Mouse (Mus musculus) C2C12 (cell line): ENCODE results near the gene Frem3.

Experiments used
- CTCF ChIP-seq: IDR thresholded peaks from one replicate; pipeline ENCODE4 v1.5.1; 2011; ENCODE audit not compliant: control insufficient read depth, insufficient read depth, insufficient read length
- MAX ChIP-seq: IDR thresholded peaks from one replicate; pipeline ENCODE4 v1.6.1; 2011; ENCODE audit warnings: mild to moderate bottlenecking, control low read depth

- TF ChIP-seq MAX (no peak), CTCF (no peak)
Measured at GRCm38 (mm10) chr8:80739932-80740331, 129.1 kb downstream of the Frem3 start.
